Mouse (Mus musculus) kidney, adult 2 months (tissue): Measurements from ENCODE around the gene 4932438A13Rik. TPM values are rescaled to one million over a fixed set of nuclear protein-coding genes. Genes with fewer than 3 reads are reported as not detected.

Experiments used
- DNase-seq: peaks from one replicate; pipeline ENCODE4 v3.0.0; 2021
- H3K27ac ChIP-seq: fragments of 200-500 bp; 2 replicates; pipeline ENCODE4 v1.5.1; 2012; ENCODE audit warnings: low read depth, low read length, control low read depth, inconsistent platforms; ENCODE audit not compliant: insufficient read depth
- H3K27me3 ChIP-seq: fragments of 200-500 bp; replicated peaks from 2 replicates; pipeline ENCODE4 v1.6.1; 2012; ENCODE audit warnings: mild to moderate bottlenecking, moderate library complexity, low read length, inconsistent platforms; ENCODE audit not compliant: control insufficient read depth, insufficient read depth
- H3K36me3 ChIP-seq: fragments of 200-500 bp; 2 replicates; pipeline ENCODE4 v1.6.1; 2012; ENCODE audit warnings: mild to moderate bottlenecking, moderate library complexity, low read length, inconsistent platforms; ENCODE audit not compliant: control insufficient read depth, insufficient read depth
- H3K4me1 ChIP-seq: fragments of 200-500 bp; 2 replicates; pipeline ENCODE4 v1.6.1; 2011; ENCODE audit warnings: low read length; ENCODE audit not compliant: control insufficient read depth, insufficient read depth
- H3K4me3 ChIP-seq: fragments of 200-500 bp; 2 replicates; pipeline ENCODE4 v1.5.1; 2011; ENCODE audit warnings: mild to moderate bottlenecking, low read depth, low read length, control low read depth; ENCODE audit not compliant: insufficient read depth
- CTCF ChIP-seq: fragments of 200-500 bp; conservative IDR thresholded peaks from 2 replicates; pipeline ENCODE4 v1.5.1; 2011; ENCODE audit warnings: low read depth, mild to moderate bottlenecking, control low read depth, low read length, moderate library complexity, mixed read lengths; ENCODE audit not compliant: insufficient read depth, insufficient read length
- POLR2A ChIP-seq: fragments of 200-500 bp; IDR thresholded peaks from one replicate; pipeline ENCODE4 v1.6.1; 2011; ENCODE audit warnings: low read depth, low read length, control low read depth
- WGBS: fragments of 180-500 bp; shearing (Covaris S2); methylation state at CpG from one replicate; pipeline ENCODE4 v1.1.7; 2018; 5-methylcytosine and 5-hydroxymethylcytosine counted together
- polyA plus RNA-seq: library from polyadenylated mRNA; depleted of rRNA; stranded (reverse); fragments of >200 nt; gene quantifications from 2 replicates; pipeline ENCODE4 v1.2.3, GENCODE M21; 2012; rRNA removed

The 4932438A13Rik gene
- polyA plus RNA-seq, result 11.4 and 12.1 TPM in 2 replicates

DNA sequence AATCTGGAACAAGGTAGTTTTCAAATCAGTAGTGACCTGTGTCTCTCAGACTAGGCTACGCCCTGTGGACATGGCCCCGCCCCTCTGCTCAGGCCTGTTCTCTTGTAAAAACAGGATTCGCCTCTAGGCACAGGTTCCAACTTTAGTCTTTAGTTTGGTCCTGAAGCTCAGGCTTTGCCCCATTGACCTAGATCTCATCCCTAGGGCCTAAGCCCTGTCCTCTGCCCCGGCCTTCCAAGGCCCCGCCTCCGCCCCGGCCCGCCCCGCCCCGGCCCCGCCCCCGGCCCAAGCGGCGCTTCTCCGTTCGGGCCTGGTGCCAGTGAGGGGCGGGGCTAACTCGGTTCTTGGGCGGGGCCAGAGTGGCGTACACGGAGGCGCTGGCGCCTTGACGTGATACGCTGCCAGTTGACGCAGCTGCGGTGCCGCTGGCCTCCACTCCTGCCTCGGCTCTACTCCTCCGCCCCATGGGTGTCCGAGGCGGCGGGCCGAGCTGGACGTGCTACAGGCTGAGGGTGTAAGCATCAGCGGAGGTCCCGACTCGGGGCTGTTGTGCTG is at the start of gene 4932438A13Rik:
4932438A13Rik (plus strand) TSS at position 384 of the 555 bp plus-strand sequence.
- under 1% methylated on average over 38 of the region's 38 CpGs for WGBS
- TF ChIP-seq CTCF, result no peak
- TF ChIP-seq POLR2A, result peak; percentile 94

DNA sequence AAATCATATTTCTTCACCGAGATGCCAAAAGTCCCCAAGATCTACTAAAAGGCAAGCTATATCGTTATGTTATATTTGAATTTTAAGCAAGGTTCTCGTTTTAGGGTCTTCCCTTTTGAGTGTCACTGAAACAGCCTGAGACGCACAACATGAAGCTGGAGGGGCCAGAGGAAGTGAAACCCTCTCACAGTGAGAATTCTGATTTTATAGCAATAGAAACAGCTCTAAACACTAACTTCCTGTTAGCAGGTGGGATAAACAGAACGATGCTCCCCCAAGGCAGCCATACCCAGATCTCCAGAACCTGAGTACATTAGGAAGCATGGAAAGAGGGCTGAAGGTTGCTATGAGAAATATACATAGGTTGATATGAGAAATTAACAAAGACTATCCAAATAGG is 46.3 kb upstream of the 4932438A13Rik start:
- no peak overlapping the region for H3K27ac ChIP-seq
- H3K27me3 ChIP-seq, result no peaks in the 10 kb centered on the region
- TF ChIP-seq CTCF (no peak), POLR2A (no peak)
- WGBS, result 90% methylated on average over 5 of the region's 5 CpGs
- no peaks in the 10 kb centered on the region for H3K4me1 ChIP-seq
- no peak overlapping the region for H3K4me3 ChIP-seq
- no peak for DNase-seq
- H3K36me3 ChIP-seq, result no peaks in the 10 kb centered on the region

More for the DNA sequence above, at the start of gene 4932438A13Rik:
- Histone ChIP-seq H3K36me3 (peaks cover 3% of the 10 kb centered on the region), H3K27ac (peak within 1 kb of the TSS; percentile 83), H3K4me1 (peaks cover 8% of the 10 kb centered on the region; the same call in 1 of the 2 replicates), H3K4me3 (peak within 1 kb of the TSS; percentile 97), H3K27me3 (no peaks in the 10 kb centered on the region)
- DNase-seq, result peak; percentile 98

DNA sequence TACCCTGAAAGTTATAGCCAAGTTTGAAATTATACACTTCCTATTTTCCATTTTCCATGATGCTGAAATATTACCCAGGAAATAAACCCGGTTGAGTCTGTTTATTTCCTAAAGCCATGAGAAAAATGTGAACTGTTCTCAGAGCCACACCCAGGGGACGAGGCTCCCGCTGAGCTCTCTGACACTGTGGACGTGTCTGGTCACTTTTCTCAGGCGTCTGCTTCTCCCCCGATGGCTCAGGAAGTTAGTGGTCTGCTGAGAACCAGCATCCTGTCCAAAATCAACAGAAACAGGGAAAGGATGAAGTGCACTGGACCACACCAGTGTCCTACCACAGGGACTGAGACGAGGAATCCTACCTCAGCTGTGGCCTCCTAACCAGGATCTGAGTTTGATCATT is 43.5 kb upstream of the 4932438A13Rik start:
- WGBS, result 51% methylated on average over 7 of the region's 7 CpGs
- TF ChIP-seq POLR2A (no peak), CTCF (no peak)
- Histone ChIP-seq H3K4me1 (no peaks in the 10 kb centered on the region; the same call in 1 of the 2 replicates), H3K27ac (no peak overlapping the region), H3K4me3 (no peak overlapping the region), H3K27me3 (no peaks in the 10 kb centered on the region), H3K36me3 (no peaks in the 10 kb centered on the region)
- DNase-seq, result peak; percentile 56

DNA sequence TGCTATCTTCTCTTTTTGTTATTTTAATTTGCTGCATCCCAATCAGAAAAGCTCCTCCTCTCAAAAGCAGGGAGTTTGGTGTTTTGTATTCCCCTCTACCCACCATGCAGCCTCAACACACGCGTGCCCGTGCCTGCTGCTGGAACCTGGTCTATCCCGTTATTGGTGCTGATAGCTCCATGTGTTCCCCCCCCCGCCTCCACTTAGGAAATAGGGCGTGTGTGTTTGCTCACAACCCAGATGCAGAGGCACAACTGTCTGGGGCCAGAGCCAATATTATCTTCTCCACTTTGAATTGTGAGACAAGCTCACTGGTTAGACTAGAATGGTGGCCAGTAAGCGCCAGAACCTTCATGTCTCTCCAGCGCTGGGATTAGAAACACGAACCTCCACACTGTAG is 41.9 kb upstream of the 4932438A13Rik start:
- DNase-seq, result no peak
- Histone ChIP-seq H3K4me1 (no peaks in the 10 kb centered on the region; the same call in 1 of the 2 replicates), H3K36me3 (no peaks in the 10 kb centered on the region), H3K27ac (no peak overlapping the region), H3K4me3 (no peak overlapping the region), H3K27me3 (no peaks in the 10 kb centered on the region)
- TF ChIP-seq POLR2A, result no peak
- TF ChIP-seq CTCF, result no peak
- 91% methylated on average over 9 of the region's 9 CpGs for WGBS

DNA sequence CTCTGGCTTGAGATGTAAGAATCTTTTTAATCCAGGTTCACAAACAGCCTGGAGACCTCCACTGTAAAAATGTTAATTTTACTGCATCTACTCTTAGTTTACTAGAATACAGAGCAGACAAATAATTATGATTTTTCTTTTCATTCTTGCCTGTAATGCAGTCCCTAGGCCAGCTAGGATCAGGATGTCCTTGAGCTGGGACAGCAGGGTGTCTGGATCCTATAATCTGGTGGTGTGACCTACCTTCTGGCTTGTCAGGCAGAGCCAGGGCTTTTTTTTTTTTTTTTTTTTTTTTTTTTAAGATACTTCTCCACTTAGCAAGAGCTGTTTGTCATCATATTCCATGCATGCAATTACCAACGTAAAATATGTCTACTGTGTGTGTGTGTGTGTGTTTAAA is 37.8 kb upstream of the 4932438A13Rik start:
- DNase-seq, result no peak
- 48% methylated on average over 1 of the region's 1 CpGs for WGBS
- Histone ChIP-seq H3K4me1 (no peaks in the 10 kb centered on the region; the same call in 1 of the 2 replicates), H3K27me3 (no peaks in the 10 kb centered on the region; the same call in 1 of the 2 replicates), H3K27ac (no peak overlapping the region), H3K4me3 (no peak overlapping the region), H3K36me3 (no peaks in the 10 kb centered on the region)
- no peak for TF ChIP-seq CTCF
- no peak for TF ChIP-seq POLR2A

DNA sequence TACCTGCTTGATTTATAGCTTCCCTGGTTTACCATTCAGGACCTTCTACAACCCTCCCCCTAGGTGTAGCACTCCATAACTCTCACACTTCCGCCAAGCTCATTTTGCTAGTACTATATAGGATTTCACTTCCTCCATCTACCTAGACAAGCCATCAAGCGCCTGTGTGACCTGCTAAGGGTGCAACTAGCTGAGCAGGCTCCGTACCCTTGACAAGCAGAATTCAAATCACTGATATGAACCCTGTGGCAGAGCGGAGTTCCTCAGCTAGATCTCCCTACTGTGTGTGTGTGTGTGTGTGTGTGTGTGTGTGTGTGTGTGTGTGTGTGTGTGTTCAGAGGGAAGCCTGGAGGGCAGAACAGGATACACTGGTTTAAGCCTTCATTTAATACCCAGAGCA is 37.4 kb upstream of the 4932438A13Rik start:
- WGBS, result 82% methylated on average over 4 of the region's 4 CpGs

DNA sequence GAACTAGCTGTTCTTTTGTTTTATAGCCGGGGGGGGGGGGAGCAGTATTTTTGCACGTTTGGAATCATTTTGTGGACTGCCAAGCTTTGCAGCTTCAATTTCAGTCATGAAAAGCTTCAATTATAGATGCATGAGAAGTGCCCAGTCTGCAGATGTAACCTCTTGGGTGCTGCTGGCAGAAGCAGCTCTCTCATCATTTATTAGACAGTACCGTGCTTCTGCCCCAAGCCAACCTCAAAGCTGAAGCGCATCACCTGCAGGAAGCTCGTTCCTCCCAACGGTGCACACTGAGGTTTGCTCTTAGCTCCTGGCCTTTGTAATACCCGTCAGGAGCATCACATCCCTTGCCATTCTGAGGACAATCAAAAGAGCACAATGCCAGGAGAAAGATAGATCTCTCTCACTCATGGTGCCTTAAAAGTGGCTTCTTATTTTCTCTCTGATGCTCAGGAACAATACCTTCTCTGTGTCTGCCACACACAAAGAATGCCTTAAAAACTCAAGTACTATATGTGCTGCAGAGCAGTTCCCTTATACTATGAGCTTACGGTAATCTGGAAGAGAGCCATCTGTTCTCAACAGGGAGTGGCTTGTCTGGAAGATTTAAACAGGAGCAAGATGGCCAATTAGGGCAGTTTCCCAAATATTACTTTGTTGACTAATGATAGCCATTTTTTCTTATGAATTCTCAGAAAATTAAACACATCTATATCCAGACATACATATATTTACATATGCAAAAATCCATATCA is 35.5 kb upstream of the 4932438A13Rik start:
- no peaks in the 10 kb centered on the region; the same call in 1 of the 2 replicates for H3K27me3 ChIP-seq
- DNase-seq, result no peak
- WGBS, result 51% methylated on average over 8 of the region's 8 CpGs
- TF ChIP-seq POLR2A, result no peak
- TF ChIP-seq CTCF, result no peak
- H3K27ac ChIP-seq, result no peak overlapping the region
- no peaks in the 10 kb centered on the region for H3K36me3 ChIP-seq
- no peak overlapping the region for H3K4me3 ChIP-seq
- H3K4me1 ChIP-seq, result no peaks in the 10 kb centered on the region; the same call in 1 of the 2 replicates

More for the DNA sequence above, 37.4 kb upstream of the 4932438A13Rik start:
- Histone ChIP-seq H3K27ac (no peak overlapping the region), H3K4me1 (no peaks in the 10 kb centered on the region; the same call in 1 of the 2 replicates), H3K36me3 (no peaks in the 10 kb centered on the region), H3K27me3 (no peaks in the 10 kb centered on the region; the same call in 1 of the 2 replicates), H3K4me3 (no peak overlapping the region)
- no peak for TF ChIP-seq CTCF
- TF ChIP-seq POLR2A, result no peak
- DNase-seq, result no peak
